Mouse (Mus musculus) E14TG2a.4 (cell line): ENCODE measurements around the gene Kcnip4.

ENCODE experiments used
- CTCF ChIP-seq: conservative IDR thresholded peaks from 2 replicates; pipeline ENCODE4 v1.5.1; 2014; ENCODE audit warnings: low read length
- POU5F1 ChIP-seq: IDR thresholded peaks from 2 replicates; pipeline ENCODE4 v1.6.1; 2014; ENCODE audit warnings: low read length, borderline replicate concordance

- TF ChIP-seq CTCF (no peak), POU5F1 (no peak)
Observed at GRCm38 (mm10) chr5:48518035-48518434, 1006.7 kb downstream of the Kcnip4 start.
